Mouse (Mus musculus) myocyte (in vitro differentiated cells): ENCODE measurements around the gene Ncoa5. TPM values are rescaled to one million over a fixed set of nuclear protein-coding genes. Genes with fewer than 3 reads are reported as not detected.
A peak's percentile ranks its signal among the peaks of the same experiment; 100 is the strongest.

ENCODE experiments used
- H3K27me3 ChIP-seq: one replicate; pipeline ENCODE4 v1.6.1; 2011; ENCODE audit not compliant: control insufficient read depth, insufficient read depth, insufficient read length
- H3K36me3 ChIP-seq: one replicate; pipeline ENCODE4 v1.6.1; 2011; ENCODE audit not compliant: control insufficient read depth, insufficient read depth
- H3K4me2 ChIP-seq: one replicate; pipeline ENCODE4 v1.6.1; 2011; ENCODE audit warnings: low read depth, control low read depth
- H3K4me3 ChIP-seq: one replicate; pipeline ENCODE4 v1.5.1; 2011; ENCODE audit warnings: mild to moderate bottlenecking, control low read depth, moderate library complexity
- H3K79me2 ChIP-seq: one replicate; pipeline ENCODE4 v1.6.1; 2011; ENCODE audit not compliant: control insufficient read depth, insufficient read depth
- H3ac ChIP-seq: one replicate; pipeline ENCODE4 v1.6.1; 2011; ENCODE audit not compliant: control insufficient read depth, insufficient read length
- CEBPB ChIP-seq: IDR thresholded peaks from 2 replicates; pipeline ENCODE4 v1.6.1; 2011; ENCODE audit warnings: mild to moderate bottlenecking, moderate library complexity; ENCODE audit not compliant: poor library complexity, insufficient read depth, severe bottlenecking
- E2F4 ChIP-seq: IDR thresholded peaks from one replicate; pipeline ENCODE4 v1.6.1; 2011; ENCODE audit warnings: mild to moderate bottlenecking, control low read depth, moderate library complexity; ENCODE audit not compliant: insufficient read depth
- MAX ChIP-seq: IDR thresholded peaks from one replicate; pipeline ENCODE4 v1.6.1; 2011; ENCODE audit warnings: low read depth, mild to moderate bottlenecking, control low read depth
- MYOD1 ChIP-seq, 3 experiments: IDR thresholded peaks; one replicate each; pipeline ENCODE4 v1.6.1; 2011; ENCODE audit warnings: control low read depth in 2 of 3, low read depth in 2 of 3, mild to moderate bottlenecking in 2 of 3, moderate library complexity in 1 of 3; ENCODE audit not compliant: insufficient read length in 2 of 3, control insufficient read depth in 1 of 3
- MYOG ChIP-seq, 3 experiments: IDR thresholded peaks; one replicate each; pipeline ENCODE4 v1.6.1; 2011; ENCODE audit warnings: control low read depth in 2 of 3, low read depth in 2 of 3, mild to moderate bottlenecking in 2 of 3; ENCODE audit not compliant: insufficient read length in 2 of 3, control insufficient read depth in 1 of 3, insufficient read depth in 1 of 3
- POLR2A ChIP-seq: IDR thresholded peaks from one replicate; pipeline ENCODE4 v1.6.1; 2011; ENCODE audit warnings: low read depth, mild to moderate bottlenecking, control low read depth, moderate library complexity; ENCODE audit not compliant: insufficient read length
- POLR2AphosphoS2 ChIP-seq: IDR thresholded peaks from one replicate; pipeline ENCODE4 v1.6.1; 2011; ENCODE audit warnings: low read depth, control low read depth; ENCODE audit not compliant: insufficient read length
- REST ChIP-seq: IDR thresholded peaks from one replicate; pipeline ENCODE4 v1.6.1; 2011; ENCODE audit warnings: mild to moderate bottlenecking, control low read depth, moderate library complexity; ENCODE audit not compliant: insufficient read depth, insufficient read length
- SRF ChIP-seq: IDR thresholded peaks from one replicate; pipeline ENCODE4 v1.6.1; 2011; ENCODE audit warnings: low read depth; ENCODE audit not compliant: control insufficient read depth, insufficient read length
- TCF12 ChIP-seq: IDR thresholded peaks from one replicate; pipeline ENCODE4 v1.6.1; 2011; ENCODE audit warnings: mild to moderate bottlenecking, control low read depth; ENCODE audit not compliant: poor library complexity, insufficient read depth, severe bottlenecking
- TCF3 ChIP-seq: IDR thresholded peaks from one replicate; pipeline ENCODE4 v1.6.1; 2011; ENCODE audit warnings: low read depth, control low read depth; ENCODE audit not compliant: insufficient read length
- USF1 ChIP-seq: IDR thresholded peaks from one replicate; pipeline ENCODE4 v1.6.1; 2011; ENCODE audit warnings: low read depth, mild to moderate bottlenecking, control low read depth, moderate library complexity
- polyA plus RNA-seq: library from polyadenylated mRNA; unstranded; fragments of >200 nt; fragmentation: generic; extraction: Trizol; gene quantifications from one replicate; pipeline ENCODE4 v1.2.1, GENCODE M21; 2012; ENCODE audit warnings: missing spikeins

Gene Ncoa5
- polyA plus RNA-seq, 1 experiment, result 24.0 TPM

- Histone ChIP-seq H3K79me2 (no peaks in the 10 kb centered on the region), H3K4me2 (no peak overlapping the region), H3K36me3 (no peaks in the 10 kb centered on the region), H3ac (no peak overlapping the region), H3K4me3 (no peak overlapping the region), H3K27me3 (peaks cover 53% of the 10 kb centered on the region)
- no peak for TF ChIP-seq POLR2A
- peak; percentile 85 for TF ChIP-seq REST
Measured at GRCm38 (mm10) chr2:164966381-164966780, 68.3 kb downstream of the Ncoa5 start.

DNA sequence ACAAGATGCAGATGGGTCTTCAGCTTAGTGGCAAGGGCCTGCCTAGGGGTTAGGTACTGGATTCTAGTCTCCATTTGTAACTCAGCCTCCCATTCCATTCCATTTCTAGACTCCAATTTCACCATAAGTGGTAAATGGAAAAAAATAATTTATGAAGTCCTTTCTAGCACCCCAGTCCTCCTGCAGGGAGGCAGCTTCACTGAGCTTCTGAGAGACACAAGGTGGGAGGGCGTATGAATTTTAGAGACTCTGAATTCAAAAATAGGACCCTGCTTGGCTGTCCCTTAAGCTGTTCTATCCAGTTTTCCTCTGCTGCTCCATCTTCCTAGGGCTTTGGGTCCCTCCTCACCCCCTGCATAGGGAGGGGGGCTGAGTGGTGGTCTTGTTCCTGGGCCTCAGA, 69.7 kb downstream of the Ncoa5 start:
- Histone ChIP-seq H3ac (no peak overlapping the region), H3K4me2 (no peak overlapping the region), H3K36me3 (no peaks in the 10 kb centered on the region), H3K4me3 (no peak overlapping the region), H3K27me3 (peaks cover 39% of the 10 kb centered on the region), H3K79me2 (no peaks in the 10 kb centered on the region)
- TF ChIP-seq TCF3, result no peak
- no peak for TF ChIP-seq E2F4
- TF ChIP-seq CEBPB, result no peak
- TF ChIP-seq MAX, result no peak
- TF ChIP-seq TCF12, result no peak
- TF ChIP-seq POLR2AphosphoS2, result no peak
- TF ChIP-seq USF1, result no peak
- no peak for TF ChIP-seq MYOD1 (IDR thresholded peaks at IDR 0.05; ENCODE audit: control insufficient read depth in 1 of 3, insufficient read length in 2 of 3, low read depth in 2 of 3)
- no peak for TF ChIP-seq MYOG (IDR thresholded peaks at IDR 0.05; ENCODE audit: control insufficient read depth in 1 of 3, insufficient read depth in 1 of 3, insufficient read length in 2 of 3, low read depth in 2 of 3)
- no peak for TF ChIP-seq SRF
- TF ChIP-seq REST, result no peak
- no peak for TF ChIP-seq POLR2A

- H3K79me2 ChIP-seq, result no peaks in the 10 kb centered on the region
Measured at GRCm38 (mm10) chr2:164964242-164964894, 70.3 kb downstream of the Ncoa5 start.

GRCm38 (mm10) chr2:164962183-164962580, 72.5 kb downstream of the Ncoa5 start:
- H3K27me3 ChIP-seq, result peaks cover 12% of the 10 kb centered on the region
- no peak for TF ChIP-seq REST
- no peak for TF ChIP-seq MYOD1 (IDR thresholded peaks at IDR 0.05; ENCODE audit: control insufficient read depth in 1 of 3, insufficient read length in 2 of 3, low read depth in 2 of 3)
- TF ChIP-seq CEBPB, result no peak
- no peak for TF ChIP-seq USF1
- no peak for TF ChIP-seq E2F4
- TF ChIP-seq TCF3, result no peak
- TF ChIP-seq POLR2AphosphoS2, result no peak
- TF ChIP-seq POLR2A, result no peak
- TF ChIP-seq MAX, result no peak
- TF ChIP-seq MYOG (IDR thresholded peaks at IDR 0.05; ENCODE audit: control insufficient read depth in 1 of 3, insufficient read depth in 1 of 3, insufficient read length in 2 of 3, low read depth in 2 of 3), result no peak
- no peak for TF ChIP-seq TCF12
- no peak for TF ChIP-seq SRF

More at GRCm38 (mm10) chr2:164964242-164964894, 70.3 kb downstream of the Ncoa5 start:
- Histone ChIP-seq H3K27me3 (peaks cover 33% of the 10 kb centered on the region), H3K4me2 (no peak overlapping the region), H3ac (no peak overlapping the region), H3K4me3 (no peak overlapping the region), H3K36me3 (no peaks in the 10 kb centered on the region)
- TF ChIP-seq REST (no peak), MYOD1 (IDR thresholded peaks at IDR 0.05; ENCODE audit: control insufficient read depth in 1 of 3, insufficient read length in 2 of 3, low read depth in 2 of 3) (no peak), POLR2A (no peak), MAX (no peak), CEBPB (no peak), TCF12 (no peak), E2F4 (no peak), POLR2AphosphoS2 (no peak), USF1 (no peak), SRF (no peak)

DNA sequence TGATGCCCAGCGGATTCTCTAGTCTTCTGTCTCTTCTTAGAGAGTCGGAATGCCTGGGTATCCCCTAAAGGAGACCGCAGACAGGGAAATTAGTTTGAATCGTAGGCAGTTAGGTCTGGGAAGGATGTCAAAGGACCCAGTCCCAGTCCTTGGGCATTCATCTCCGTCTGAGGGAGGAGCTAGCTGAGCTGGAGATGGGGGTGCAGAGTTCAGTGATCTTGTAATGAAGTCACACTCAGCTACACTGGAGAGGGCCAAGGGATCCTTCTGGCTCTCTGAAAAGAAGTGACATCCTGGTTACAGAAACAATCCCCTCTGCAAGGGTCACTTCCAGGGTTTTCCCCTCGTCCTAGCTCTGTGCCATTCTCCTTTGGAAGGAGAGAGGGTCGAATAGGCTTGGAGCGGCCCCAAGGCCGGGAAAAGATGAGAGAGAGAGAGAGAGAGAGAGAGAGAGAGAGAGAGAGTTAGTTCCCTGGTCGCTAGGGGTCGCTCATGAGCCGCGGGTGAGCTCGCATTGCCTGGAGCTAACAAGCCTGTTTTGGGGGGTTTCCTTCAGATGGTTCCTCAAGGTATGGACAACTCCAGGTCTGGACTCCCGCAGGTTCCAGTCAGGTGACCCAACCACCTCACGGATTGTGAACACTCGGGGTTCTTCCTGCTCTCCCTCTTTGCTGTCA, 73.0 kb downstream of the Ncoa5 start:
- peaks cover 10% of the 10 kb centered on the region for H3K27me3 ChIP-seq
- no peaks in the 10 kb centered on the region for H3K36me3 ChIP-seq
- H3K79me2 ChIP-seq, result no peaks in the 10 kb centered on the region
- peak overlapping the region; percentile 4 for H3K4me3 ChIP-seq
- H3ac ChIP-seq, result no peak overlapping the region
- peak overlapping the region; percentile 34 for H3K4me2 ChIP-seq
- TF ChIP-seq MYOD1 (IDR thresholded peaks at IDR 0.05; ENCODE audit: control insufficient read depth in 1 of 3, insufficient read length in 2 of 3, low read depth in 2 of 3) (no peak), CEBPB (no peak), MAX (no peak), TCF12 (no peak), SRF (no peak), POLR2A (no peak), MYOG (IDR thresholded peaks at IDR 0.05; ENCODE audit: control insufficient read depth in 1 of 3, insufficient read depth in 1 of 3, insufficient read length in 2 of 3, low read depth in 2 of 3) (no peak), TCF3 (no peak), REST (no peak), USF1 (no peak), POLR2AphosphoS2 (no peak), E2F4 (no peak)

More at GRCm38 (mm10) chr2:164962183-164962580, 72.5 kb downstream of the Ncoa5 start:
- H3K4me2 ChIP-seq, result no peak overlapping the region
- H3K79me2 ChIP-seq, result no peaks in the 10 kb centered on the region
- H3K36me3 ChIP-seq, result no peaks in the 10 kb centered on the region
- H3K4me3 ChIP-seq, result no peak overlapping the region
- H3ac ChIP-seq, result no peak overlapping the region
